Mouse (Mus musculus) G1E (cell line): ENCODE measurements around the gene Eefsec.

Experiments
- CTCF ChIP-seq: IDR thresholded peaks from 2 replicates; pipeline ENCODE4 v1.5.1; 2012; ENCODE audit warnings: low read depth, low read length, inconsistent platforms, mixed read lengths
- GATA1 ChIP-seq: IDR thresholded peaks from 2 replicates; pipeline ENCODE4 v1.6.1; 2012; ENCODE audit warnings: borderline replicate concordance, low read length, inconsistent platforms, mixed read lengths
- TAL1 ChIP-seq: conservative IDR thresholded peaks from 2 replicates; pipeline ENCODE4 v1.6.1; 2012; ENCODE audit warnings: low read depth, low read length, inconsistent platforms, mixed read lengths

- TF ChIP-seq CTCF (no peak), GATA1 (no peak), TAL1 (no peak)
These were observed 15.1 kb downstream of the Eefsec start for GRCm38 (mm10) chr6:88431202-88431601.
